Mouse (Mus musculus) heart, embryonic 16.5 days (tissue): ENCODE results near the gene Cc2d2b. TPM values are rescaled to one million over a fixed set of nuclear protein-coding genes. Genes with fewer than 3 reads are reported as not detected.

Experiments used
- ATAC-seq: fragments of 200-750 bp; cut with Nextera tagmentation; replicated peaks from 2 replicates; pipeline ENCODE4 v1.8.0; 2017; ENCODE audit warnings: moderate number of reproducible peaks; ENCODE audit not compliant: insufficient read depth, low FRiP score; ENCODE audit errors: extremely low read depth
- H3K27ac ChIP-seq: fragments of 300-500 bp; sonication (generic); 2 replicates; pipeline ENCODE4 v1.5.1; 2014; ENCODE audit warnings: mild to moderate bottlenecking, low read length, control low read depth, moderate library complexity
- H3K27me3 ChIP-seq: fragments of 300-500 bp; sonication (generic); 2 replicates; pipeline ENCODE4 v1.6.1; 2014; ENCODE audit warnings: low read length, mixed read lengths; ENCODE audit not compliant: control insufficient read depth, insufficient read depth
- H3K36me3 ChIP-seq: fragments of 300-500 bp; sonication (generic); 2 replicates; pipeline ENCODE4 v1.6.1; 2014; ENCODE audit not compliant: control insufficient read depth, insufficient read depth
- H3K4me1 ChIP-seq: fragments of 300-500 bp; sonication (generic); 2 replicates; pipeline ENCODE4 v1.6.1; 2014; ENCODE audit warnings: low read length, mixed read lengths; ENCODE audit not compliant: control insufficient read depth, insufficient read depth
- H3K4me2 ChIP-seq: fragments of 300-500 bp; sonication (generic); 2 replicates; pipeline ENCODE4 v1.6.1; 2014; ENCODE audit warnings: low read depth, mild to moderate bottlenecking, control low read depth, low read length
- H3K4me3 ChIP-seq: fragments of 300-500 bp; sonication (generic); 2 replicates; pipeline ENCODE4 v1.5.1; 2014; ENCODE audit warnings: mild to moderate bottlenecking, control low read depth, low read length
- H3K9ac ChIP-seq: fragments of 300-500 bp; sonication (generic); 2 replicates; pipeline ENCODE4 v1.6.1; 2014; ENCODE audit warnings: low read length, control low read depth
- H3K9me3 ChIP-seq: fragments of 300-500 bp; sonication (generic); replicated peaks from 2 replicates; pipeline ENCODE4 v1.6.1; 2016; ENCODE audit warnings: low read length; ENCODE audit not compliant: control insufficient read depth
- WGBS: fragments of 180-500 bp; shearing (Covaris S2); extraction: QIAGEN DNeasy Blood & Tissue Kit; methylation state at CpG from one replicate; pipeline ENCODE4 v1.1.7; 2014; 5-methylcytosine and 5-hydroxymethylcytosine counted together
- polyA plus RNA-seq: library from polyadenylated mRNA; unstranded; fragments of >200 nt; fragmentation: Nextera tagmentation; extraction: Ambion mirVana; gene quantifications from 2 replicates; pipeline ENCODE4 v1.2.1, GENCODE M21; 2015

Gene Cc2d2b
- polyA plus RNA-seq, 1 experiment from 2014 or later: not detected

- Histone ChIP-seq H3K27ac (no peak overlapping the region), H3K4me2 (no peak overlapping the region), H3K4me3 (no peak overlapping the region), H3K9me3 (0 out of 2 replicates have a peak, but pooled peaks cover 3% of the 10 kb centered on the region), H3K9ac (no peak overlapping the region), H3K36me3 (no peaks in the 10 kb centered on the region), H3K27me3 (peaks cover 16% of the 10 kb centered on the region), H3K4me1 (0 out of 2 replicates have a peak, but pooled peaks cover 2% of the 10 kb centered on the region)
- ATAC-seq: no peak
- 88% methylated on average over 3 of the region's 3 CpGs for WGBS
These were observed 121.0 kb downstream of the Cc2d2b start for GRCm38 (mm10) chr19:40869425-40870105.

- 0 out of 2 replicates have a peak, but pooled peaks cover 3% of the 10 kb centered on the region for H3K9me3 ChIP-seq
- 1% methylated on average over 51 of the region's 51 CpGs for WGBS
- no peaks in the 10 kb centered on the region for H3K36me3 ChIP-seq
- peak overlapping the region; percentile 65 for H3K4me3 ChIP-seq
- H3K27ac ChIP-seq: peak overlapping the region; percentile 55; the same call in 1 of the 2 replicates
- peaks cover 42% of the 10 kb centered on the region for H3K27me3 ChIP-seq
- H3K9ac ChIP-seq: peak overlapping the region; percentile 71
- peak; percentile 95 for ATAC-seq
- H3K4me2 ChIP-seq: peak overlapping the region; percentile 90
- H3K4me1 ChIP-seq: 0 out of 2 replicates have a peak, but pooled peaks cover 2% of the 10 kb centered on the region
These were observed 124.6 kb downstream of the Cc2d2b start for GRCm38 (mm10) chr19:40872955-40873665.

Other genes with a start within 250 kb of the Cc2d2b start
- 141 and 152 TPM in 2 replicates for gene Sorbs1, start 235.0 kb upstream of the Cc2d2b start, polyA plus RNA-seq
- gene Aldh18a1, start 160.3 kb upstream of the Cc2d2b start, polyA plus RNA-seq: 51.9 and 58.3 TPM in 2 replicates
- gene Tctn3, start 136.5 kb upstream of the Cc2d2b start, polyA plus RNA-seq: 8.9 and 11.1 TPM in 2 replicates
- gene Entpd1, start 136.4 kb upstream of the Cc2d2b start, polyA plus RNA-seq: 10.4 and 11.7 TPM in 2 replicates
- gene Ccnj, start 82.5 kb downstream of the Cc2d2b start, polyA plus RNA-seq: 6.3 and 6.6 TPM in 2 replicates
- 6.3 and 6.9 TPM in 2 replicates for gene Zfp518a, start 146.0 kb downstream of the Cc2d2b start, polyA plus RNA-seq
- gene Blnk, start 245.8 kb downstream of the Cc2d2b start, polyA plus RNA-seq: 0.60 and 0.75 TPM in 2 replicates